Mouse (Mus musculus) cerebellum, postnatal 10 days (tissue): Measurements from ENCODE around the gene Terf2ip.

Source experiments
- DNase-seq, 2 experiments: peaks; one replicate each; pipeline ENCODE4 v3.0.0; 2021; ENCODE audit warnings: mixed read lengths in 2 of 2

Terf2ip gene

DNA sequence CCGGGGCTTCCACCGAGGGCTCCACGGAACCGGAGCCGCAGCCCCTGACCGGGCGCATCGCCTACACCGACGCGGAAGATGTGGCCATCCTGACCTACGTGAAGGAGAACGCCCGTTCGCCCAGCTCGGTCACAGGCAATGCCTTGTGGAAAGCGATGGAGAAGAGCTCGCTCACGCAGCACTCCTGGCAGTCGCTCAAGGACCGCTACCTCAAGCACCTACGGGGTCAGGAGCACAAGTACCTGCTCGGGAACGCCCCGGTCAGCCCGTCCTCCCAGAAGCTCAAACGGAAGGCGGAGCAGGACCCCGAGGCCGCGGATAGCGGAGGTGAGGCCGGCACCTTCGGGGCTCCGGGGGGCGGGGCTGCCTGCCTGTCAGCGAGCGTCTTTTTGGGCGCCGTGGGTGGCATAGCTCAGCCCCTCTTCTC is 631 bp downstream of the Terf2ip start:
- peak; percentile 69 to 71 for DNase-seq

DNA sequence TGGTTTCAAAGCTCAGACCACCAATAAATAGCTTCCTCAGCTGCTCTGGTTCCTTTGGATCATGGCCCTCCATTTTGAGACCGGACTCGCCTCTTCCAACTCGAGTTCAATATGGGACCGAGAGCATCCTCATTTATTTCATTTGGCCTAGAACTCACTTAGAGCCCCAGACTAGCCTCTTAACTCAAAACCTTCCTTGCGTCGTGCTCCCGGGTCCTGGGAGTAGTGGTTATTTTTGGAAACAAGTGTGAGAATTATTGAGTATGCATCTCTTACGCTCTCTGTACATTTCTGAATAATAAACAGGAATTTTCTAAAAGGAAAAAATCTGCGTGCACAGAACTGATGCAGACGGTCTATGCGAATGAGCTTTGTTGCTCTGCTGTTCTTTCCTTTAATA is 3.7 kb downstream of the Terf2ip start, which contains the start of gene Gm6793:
Gene Gm6793, minus strand, starts transcription at position 101 of the 400 bp plus-strand sequence.
- no peak for DNase-seq

DNA sequence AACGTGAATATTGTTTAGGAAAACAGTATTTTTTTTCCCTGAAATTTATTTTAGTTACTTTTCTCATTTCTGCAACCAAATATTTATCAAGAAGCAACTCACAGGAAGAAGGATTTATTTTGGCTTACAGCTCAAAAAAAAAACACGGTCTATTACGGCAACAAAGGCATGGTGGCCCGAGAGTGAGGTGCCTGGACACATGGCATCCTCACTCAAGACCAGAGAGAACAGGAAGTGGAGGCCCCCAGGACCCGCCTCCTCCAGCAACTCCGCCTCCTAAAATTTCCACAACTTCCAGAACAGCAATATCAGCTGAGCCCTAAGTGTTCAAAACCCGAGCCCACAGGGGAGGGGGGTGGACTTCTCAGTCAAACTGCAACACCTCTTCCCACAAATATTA is 18.3 kb downstream of the Terf2ip start:
- DNase-seq = no peak

DNA sequence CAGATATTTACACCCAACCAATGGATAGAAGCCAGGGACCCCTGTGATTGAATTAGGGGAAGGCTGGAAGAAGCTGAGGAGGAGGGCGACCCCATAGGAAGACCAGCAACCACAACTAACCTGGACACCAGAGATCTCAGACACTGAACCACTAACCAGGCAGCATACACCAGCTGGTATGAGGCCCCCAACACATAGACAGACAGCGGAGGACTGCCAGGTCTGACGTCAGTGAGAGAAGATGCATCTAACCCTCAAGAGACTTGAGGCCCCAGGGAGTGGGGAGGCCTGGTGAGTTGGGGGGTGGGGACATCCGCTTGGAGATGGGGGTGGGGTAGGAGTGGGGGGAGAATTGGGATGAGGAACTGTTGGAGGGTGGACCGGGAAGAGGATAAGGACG is 19.5 kb downstream of the Terf2ip start:
- no peak for DNase-seq

DNA sequence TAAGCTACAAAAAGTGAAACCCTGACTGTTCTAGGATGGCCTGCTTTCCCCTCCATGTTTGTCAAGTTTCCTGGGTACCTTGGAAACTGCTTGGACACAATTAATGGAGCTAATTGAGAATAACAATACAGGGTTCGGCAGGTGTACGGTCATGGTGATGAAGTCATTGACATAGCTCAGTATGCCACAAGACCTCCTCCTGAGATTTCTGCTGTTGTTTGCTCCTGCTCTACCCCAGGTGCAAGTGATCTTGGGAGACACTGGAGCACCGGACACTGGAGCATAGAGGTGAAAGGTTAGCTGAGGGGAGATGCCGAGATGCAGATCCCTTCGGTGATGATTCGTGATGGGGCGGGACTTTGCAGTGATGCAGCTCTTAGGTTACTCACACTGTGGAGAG is 21.9 kb downstream of the Terf2ip start:
- DNase-seq = no peak

DNA sequence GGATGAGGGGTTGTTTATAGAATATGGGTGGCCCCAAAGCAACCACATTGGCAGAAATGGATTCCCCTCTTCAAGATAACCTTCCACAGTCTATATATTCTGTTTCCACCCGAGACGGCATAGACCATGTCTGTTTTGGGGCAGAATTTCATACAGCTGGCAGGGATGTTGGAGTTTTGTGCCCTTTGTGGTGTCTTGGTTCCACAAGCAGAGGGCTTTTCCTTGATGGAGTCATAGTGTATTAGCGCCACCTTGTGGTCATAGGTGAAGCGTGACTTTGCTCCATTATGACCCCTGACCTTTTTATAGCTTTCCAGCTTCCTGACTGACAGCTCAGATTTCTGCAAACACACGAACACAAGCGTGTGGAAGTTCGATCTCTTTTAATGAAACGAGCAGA is 23.4 kb downstream of the Terf2ip start:
- peak; percentile 45 to 71 for DNase-seq

DNA sequence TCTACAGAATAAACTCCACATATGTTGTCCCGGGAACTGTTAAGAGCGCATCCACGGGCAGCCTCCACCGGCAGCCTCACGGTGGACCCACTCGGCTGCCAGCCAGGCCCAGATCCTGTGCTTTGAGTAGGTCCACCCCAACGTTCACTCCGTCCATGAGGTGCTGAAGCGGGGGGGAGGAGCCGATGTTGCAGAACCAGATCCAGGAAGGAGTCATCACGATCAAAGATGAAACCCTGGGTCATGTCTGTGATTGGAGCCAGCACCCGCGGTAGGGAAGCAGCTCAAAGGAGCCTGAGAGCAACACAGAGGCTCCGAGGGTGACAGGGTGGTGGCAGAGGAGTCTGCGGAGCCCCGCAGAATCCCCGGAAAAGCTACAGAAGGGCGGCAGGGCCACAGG is 26.3 kb downstream of the Terf2ip start:
- DNase-seq = no peak

DNA sequence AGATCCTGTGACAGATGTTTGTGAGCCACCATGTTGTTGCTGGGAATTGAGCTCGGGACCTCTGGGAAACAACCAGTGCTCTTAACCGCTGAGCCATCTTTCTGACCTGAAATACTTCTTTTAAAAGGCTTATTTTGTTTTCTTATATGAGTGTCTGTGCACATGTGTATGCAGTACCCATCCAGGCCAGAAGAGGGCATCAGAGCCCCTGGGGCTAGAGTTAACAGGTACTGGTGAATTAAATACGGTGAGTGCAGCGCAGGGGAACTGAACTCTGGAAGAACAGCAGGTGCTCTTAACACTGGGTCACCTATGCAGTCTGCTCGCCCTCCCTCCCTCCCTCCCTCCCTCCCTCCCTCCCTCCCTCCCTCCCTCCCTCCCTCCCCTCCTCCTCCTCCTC is 34.0 kb downstream of the Terf2ip start:
- DNase-seq = peak; percentile 26 to 42

DNA sequence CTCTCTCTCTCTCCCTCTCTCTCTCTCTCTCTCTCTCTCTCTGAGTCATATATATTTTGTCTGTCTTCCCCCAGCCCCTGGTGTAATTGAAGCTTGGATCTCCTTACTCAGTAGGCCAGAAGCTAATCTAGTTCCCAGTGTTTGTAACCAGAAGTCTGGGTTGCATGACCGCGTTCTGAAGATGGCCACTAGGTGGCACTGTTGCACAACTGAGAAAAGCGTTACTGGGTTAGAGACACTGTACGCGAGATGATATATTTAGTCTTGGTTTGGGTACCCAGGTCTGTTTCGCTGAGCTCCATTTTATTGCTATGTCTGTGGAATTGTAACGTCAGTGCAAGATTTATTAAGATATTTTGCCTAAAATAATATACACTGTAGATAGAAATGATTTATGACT is 34.7 kb downstream of the Terf2ip start:
- peak; percentile 93 to 95 for DNase-seq

DNA sequence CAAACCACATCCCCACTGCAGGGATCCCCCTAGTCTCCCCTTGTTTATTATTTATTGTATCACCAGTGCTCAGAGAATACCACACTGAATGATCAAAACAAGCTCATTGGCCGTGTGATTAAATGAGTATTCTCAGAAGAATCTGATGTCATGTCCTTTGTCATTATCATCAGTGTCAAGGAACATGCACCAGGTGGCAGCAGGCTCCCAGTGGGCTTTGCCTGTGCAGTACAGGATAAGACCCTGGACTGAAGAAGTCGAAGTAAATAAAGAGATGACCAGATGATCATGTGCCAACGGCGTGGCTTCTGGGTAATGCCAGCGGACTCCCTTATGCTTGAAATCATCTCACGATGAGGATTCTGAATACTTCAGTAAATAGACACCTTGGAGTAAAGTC is 37.1 kb downstream of the Terf2ip start:
- peak; percentile 34 to 35 for DNase-seq

DNA sequence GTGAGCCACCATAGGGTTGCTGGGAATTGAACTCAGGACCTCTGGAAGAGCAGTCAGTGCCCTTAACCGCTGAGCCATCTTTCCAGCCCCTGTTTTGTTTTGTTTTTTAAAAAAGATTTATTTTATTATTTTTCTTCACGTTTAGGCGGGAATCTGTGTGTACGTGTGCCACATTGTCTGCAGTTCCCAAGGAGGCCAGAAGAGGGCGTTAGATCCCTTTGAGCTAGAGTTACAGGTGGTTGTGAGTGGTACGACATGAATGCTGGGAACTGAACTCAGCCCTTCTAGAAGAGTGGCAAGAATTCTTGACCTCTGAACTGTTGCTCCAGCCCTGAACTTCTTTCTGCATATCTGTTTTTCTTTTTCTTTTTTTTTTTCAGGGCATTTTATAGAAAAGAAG is 38.8 kb downstream of the Terf2ip start:
- DNase-seq = no peak

DNA sequence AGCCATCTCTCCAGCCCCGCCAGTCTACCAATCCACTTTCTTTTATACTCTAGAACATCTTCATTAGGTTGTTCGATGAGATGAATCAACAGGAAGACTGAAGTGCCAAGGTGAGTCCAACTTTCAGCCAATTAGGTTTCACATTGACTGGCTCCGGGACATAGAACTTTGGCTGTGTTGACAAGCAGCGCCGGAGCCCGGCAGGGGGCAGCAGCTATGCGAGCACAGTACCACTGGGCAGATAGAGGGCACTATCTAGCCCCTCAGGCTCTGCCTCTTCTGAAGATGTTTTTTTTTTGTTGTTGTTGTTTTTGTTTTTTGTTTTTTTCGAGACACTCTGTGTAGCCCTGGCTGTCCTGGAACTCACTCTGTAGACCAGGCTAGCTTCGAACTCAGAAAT is 40.3 kb downstream of the Terf2ip start:
- DNase-seq = no peak

DNA sequence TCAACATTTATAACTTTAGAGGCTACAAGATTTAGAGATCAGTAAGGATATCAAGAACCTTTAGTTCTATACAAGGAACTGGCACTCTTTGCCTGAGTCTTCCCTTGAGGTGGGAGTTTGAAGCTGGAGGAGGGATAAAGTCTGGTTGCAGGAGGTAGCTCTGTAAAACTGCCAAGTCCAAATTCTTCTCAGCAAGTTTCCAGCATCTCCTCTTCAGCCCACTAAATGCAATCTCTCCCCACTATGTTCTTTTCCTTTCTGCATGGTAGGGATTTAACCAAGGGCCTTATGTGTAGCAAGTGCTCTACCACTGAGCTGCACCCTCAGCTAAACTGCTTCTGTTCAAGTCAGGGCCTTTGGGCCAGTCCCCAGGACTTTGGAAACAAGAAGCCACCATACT is 43.3 kb downstream of the Terf2ip start:
- DNase-seq = no peak

DNA sequence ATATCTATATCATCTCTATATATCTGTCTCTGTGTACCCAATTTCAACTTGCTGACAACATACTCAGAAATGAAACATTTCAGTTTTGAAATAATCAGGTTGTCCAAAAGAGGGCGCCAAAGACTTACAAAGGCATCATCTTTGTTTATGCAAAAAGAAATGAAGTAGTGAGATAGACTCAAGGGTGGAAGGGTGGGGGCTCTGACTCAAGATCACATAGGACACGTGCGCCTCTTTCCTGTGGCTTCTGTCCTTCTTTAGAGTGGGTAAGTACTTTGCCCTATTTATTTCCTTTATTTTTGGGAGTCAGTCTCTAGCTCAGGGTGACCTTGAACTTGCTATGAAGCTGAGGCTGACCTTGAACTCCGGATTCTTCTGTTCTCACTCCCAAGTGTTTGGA is 50.2 kb downstream of the Terf2ip start:
- DNase-seq = peak; percentile 76 to 89
